Mouse (Mus musculus) embryo, embryonic 11.5 days (tissue): ENCODE measurements around the gene Tex9.
A peak's percentile ranks its signal among the peaks of the same experiment; 100 is the strongest.

ENCODE experiments used
- DNase-seq: peaks from one replicate; pipeline ENCODE4 v3.0.0-alpha.2; 2012; ENCODE audit warnings: low read depth, low spot score

Tex9 gene

GRCm38 (mm10) chr9:72492194-72492565 lies at the start of gene Tex9:
Gene Tex9, minus strand, starts transcription at chr9:72492212.
- no peak for DNase-seq

DNA sequence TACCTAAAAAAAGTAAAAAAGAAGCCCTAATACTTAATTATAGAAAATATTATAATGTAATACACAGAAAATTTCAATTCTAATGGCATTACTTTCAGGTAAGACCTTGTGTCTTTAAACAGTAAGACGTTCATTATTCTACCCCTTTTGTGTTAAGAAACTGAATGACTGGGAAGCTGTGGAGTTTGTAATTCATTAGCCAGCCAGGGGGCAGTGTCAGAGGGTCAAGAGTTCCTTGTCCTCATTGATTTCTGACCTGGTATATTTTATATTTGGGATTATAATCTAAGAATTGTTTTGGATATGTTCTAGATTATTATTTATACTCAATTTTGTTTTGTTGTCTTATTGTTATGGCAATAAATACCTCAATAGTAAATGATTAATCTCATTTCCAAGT lies 45.1 kb upstream of the Tex9 start:
- DNase-seq: no peak

DNA sequence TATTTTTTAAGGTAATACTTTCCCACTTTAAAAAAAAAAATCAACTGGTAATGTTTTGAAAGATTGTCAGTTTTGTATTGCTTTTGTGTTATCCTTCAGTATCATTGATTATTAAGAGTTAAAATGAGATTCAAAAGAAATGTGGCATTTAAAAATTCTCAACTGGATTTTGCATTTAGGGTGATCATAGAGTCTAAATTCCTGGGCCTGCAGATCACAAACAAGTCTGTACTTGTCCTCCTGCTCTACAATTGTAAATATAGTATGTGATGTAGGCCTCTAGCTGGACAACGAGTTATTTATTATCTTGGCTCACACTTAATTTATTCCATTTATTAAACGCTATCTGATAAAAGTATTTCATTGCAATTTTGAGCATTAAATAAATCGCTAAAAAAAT lies 43.4 kb upstream of the Tex9 start:
- no peak for DNase-seq

- no peak for DNase-seq
Observed at GRCm38 (mm10) chr9:72534985-72535384, 43.0 kb upstream of the Tex9 start.

DNA sequence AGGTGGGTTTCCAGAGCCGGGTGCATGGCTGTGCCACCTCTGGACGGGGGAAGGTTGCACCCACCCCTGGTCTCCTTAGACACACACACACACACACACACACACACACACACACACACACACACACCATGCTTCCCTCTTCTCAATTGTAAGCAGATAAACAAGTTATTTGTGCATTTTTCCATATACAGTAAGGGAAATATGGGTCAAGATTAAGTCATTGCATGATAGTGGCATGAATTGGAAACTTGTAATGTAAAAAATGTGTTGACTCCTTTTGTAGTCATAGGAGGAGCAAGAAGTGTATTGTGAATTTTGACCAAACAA lies 41.0 kb upstream of the Tex9 start:
- DNase-seq: no peak

GRCm38 (mm10) chr9:72532381-72533088 lies 40.5 kb upstream of the Tex9 start:
- DNase-seq: peak; percentile 44

GRCm38 (mm10) chr9:72531996-72532380 lies 40.0 kb upstream of the Tex9 start, which contains the start of gene Rfx7:
Gene Rfx7, plus strand, starts transcription at chr9:72532240.
- peak; percentile 69 for DNase-seq

- DNase-seq: peak; percentile 77
Observed at GRCm38 (mm10) chr9:72531291-72531995, 39.4 kb upstream of the Tex9 start.

GRCm38 (mm10) chr9:72530824-72531223 lies 38.8 kb upstream of the Tex9 start:
- no peak for DNase-seq

DNA sequence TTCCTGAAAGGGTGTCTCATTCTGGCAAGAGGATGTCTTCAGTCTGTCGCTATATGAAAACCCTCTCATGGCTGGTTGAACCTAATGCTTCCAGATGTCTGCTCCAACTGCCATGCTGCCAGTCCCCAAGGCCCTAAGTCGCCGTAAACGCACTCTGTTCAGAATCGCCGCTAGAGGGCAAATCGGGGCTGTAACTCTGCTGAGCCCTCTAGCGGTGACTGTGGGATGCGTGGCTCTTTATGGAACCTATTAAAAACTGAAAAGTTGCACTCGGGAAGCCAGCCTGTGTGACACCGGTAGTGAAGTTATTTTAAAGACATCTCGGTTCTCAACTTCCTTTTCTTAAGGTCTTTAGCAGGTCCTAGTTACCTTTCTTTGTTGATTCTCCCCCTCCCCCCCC lies 38.2 kb upstream of the Tex9 start:
- peak; percentile 88 for DNase-seq

- no peak for DNase-seq
Observed at GRCm38 (mm10) chr9:72526091-72526490, 34.1 kb upstream of the Tex9 start.

DNA sequence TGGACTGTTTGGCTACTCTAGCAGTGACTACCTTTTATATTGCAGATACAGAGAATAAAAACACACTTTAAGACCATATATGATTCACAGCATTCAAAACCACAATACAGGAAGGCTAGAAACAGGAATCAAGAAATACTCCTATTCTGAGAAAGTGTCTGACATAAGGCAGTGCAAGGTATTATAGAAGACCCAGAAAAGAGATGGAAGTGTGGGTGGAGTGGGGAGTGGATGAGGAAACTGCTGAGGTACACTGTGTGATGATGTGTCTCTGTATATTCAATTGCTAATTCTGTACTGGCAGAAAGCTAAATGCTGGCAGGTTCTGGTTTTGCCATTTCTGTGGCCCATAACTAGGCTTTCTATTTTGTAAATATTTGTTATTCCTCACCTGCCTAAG lies 28.8 kb upstream of the Tex9 start:
- DNase-seq: no peak

DNA sequence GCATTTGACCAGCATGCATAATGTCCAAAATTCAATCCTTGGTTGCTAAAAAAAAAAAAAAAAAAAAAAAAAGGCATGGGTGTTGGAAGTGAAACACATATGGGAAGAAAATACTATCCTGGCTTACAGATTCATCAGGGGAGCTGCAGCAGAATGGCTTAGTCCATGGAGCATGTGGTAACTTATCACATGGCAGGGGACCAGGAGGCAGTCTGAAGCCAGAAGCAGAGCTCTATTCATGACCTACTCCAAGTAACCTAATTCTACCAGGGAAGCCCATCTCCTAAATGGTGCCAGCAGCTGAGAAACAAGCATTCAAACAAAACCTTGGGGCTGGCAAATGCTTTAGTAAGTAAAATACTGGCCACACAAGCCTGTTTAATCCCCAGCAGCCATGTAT lies 27.2 kb upstream of the Tex9 start:
- DNase-seq: no peak

- DNase-seq: no peak
Observed at GRCm38 (mm10) chr9:72515366-72515765, 23.4 kb upstream of the Tex9 start.

- no peak for DNase-seq
Observed at GRCm38 (mm10) chr9:72512229-72512981, 20.4 kb upstream of the Tex9 start.

DNA sequence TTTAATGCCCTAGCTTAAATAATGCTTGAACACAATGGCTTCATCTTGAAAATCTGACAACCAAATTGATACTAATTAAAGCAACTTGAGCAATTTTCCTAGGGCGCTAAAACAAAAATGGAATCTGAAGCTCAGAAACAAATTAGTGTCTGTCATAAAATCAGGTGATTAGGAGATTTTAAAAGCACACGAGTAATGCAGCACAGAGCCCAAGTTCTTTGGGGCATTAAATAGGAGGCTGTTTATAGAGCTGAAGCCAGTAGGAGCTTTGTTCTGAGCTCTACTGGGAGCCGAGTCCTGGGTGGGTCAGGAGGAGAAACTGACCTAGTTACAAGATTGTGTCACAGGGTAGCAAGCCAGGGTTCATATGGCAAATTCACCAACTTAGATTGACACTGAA lies 5.2 kb upstream of the Tex9 start:
- no peak for DNase-seq

- DNase-seq: no peak
Observed at GRCm38 (mm10) chr9:72496691-72497090, 4.7 kb upstream of the Tex9 start.

DNA sequence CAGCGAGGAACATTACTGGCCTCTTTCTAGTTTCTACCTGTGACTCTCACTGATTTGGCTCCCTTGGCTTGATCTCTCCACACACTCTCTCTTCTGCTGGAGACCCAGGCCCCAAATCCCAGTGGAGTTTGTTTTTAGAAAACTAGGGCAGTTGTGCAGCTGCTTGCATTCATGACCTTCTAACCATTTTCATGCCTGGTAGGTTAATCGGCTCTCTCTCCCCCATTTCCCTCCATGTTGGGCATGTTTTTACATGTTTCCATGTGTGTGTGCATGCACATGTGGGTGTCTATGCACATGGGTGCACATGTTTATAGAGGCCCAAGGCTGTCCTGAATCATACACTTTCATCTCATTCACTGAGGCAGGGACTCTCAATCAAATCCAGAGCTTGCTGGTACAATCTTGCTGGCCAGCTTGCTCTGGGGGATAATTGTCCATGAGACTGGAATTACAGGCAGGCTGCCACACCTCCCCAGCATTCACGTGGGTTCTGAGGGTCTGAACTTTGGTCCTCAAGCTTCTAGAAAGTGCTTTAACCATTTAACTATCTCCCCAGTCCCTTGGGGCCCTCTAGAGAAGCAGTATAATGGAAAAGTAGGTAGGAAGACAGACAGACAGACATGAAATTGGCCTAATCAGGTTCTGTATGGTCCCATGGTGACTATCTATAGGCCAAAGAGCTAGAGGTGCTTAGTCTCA lies 2.1 kb upstream of the Tex9 start:
- DNase-seq: no peak

DNA sequence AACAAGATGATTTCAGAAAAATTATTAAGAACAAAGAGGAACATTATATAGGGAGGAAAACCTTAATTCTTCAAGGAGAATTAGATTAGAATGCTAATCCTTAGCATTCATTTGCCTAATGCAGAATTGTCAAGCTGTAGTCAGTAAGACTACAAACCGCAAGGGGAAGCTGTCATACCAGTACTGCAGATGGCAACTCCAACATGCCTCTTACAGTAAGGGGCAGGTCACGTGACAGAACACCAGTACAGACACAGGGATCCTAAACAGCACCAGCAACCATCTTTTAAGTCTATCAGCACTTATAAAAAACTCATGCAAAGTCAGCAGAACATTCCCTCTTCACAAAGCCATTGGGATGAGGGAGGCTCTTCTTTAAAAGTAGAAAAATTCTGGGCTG lies 1.5 kb upstream of the Tex9 start:
- DNase-seq: no peak

- peak; percentile 83 for DNase-seq
Observed at GRCm38 (mm10) chr9:72491559-72492193, 336 bp downstream of the Tex9 start.

- DNase-seq: no peak
Observed at GRCm38 (mm10) chr9:72489131-72489530, 2.9 kb downstream of the Tex9 start.

DNA sequence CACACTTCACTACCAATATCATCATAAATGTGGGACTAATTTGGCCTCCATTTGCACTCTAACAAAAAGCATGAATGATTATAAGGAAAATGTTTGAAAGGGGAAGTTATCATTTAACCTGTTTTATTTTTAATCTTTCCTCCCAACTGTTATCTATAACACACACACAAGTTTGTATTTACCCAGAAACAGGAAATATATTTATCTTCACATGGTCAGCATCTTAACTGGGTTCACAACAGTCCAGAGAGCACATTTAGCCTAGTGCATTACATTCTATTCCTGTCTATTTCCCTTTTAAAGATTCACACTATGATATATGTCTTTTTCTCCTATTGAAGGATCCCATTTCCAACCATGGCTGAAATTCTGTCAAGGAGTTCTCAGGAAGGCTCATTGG lies 3.5 kb downstream of the Tex9 start:
- no peak for DNase-seq
